Mouse (Mus musculus): ENCODE data around the gene 7420426K07Rik. TPM values are rescaled to one million over a fixed set of nuclear protein-coding genes. Genes with fewer than 3 reads are reported as not detected.
A peak's percentile ranks its signal among the peaks of the same experiment; 100 is the strongest.

The 7420426K07Rik gene
- polyA plus RNA-seq (2015; fragmentation: Nextera tagmentation; extraction: Ambion mirVana) = not detected in 2 replicates

GRCm38 (mm10) chr9:98902819-98903218 lies at the start of gene 7420426K07Rik:
Gene 7420426K07Rik (plus strand): TSS chr9:98903119.
- WGBS = 87% methylated on average over 2 of the region's 2 CpGs
- Histone ChIP-seq H3K4me2 (ENCODE audit: low read length) (no peak within 1 kb of the TSS), H3K27ac (no peak within 1 kb of the TSS), H3K9me3 (replicated peaks; ENCODE audit: low read length) (no peaks in the 10 kb centered on the region), H3K27me3 (ENCODE audit: insufficient read depth, low read length) (no peaks in the 10 kb centered on the region), H3K36me3 (ENCODE audit: insufficient read depth, low read length) (no peaks in the 10 kb centered on the region), H3K9ac (ENCODE audit: low read depth, low read length) (no peak within 1 kb of the TSS), H3K4me1 (replicated peaks; ENCODE audit: insufficient read depth, low read length) (no peaks in the 10 kb centered on the region), H3K4me3 (replicated peaks; ENCODE audit: low read depth, low read length) (no peak within 1 kb of the TSS)
- DNase-seq (ENCODE audit: low spot score) (no peak), ATAC-seq (replicated peaks; ENCODE audit: low FRiP score, low read depth) (no peak)
- no peak for TF ChIP-seq CTCF (IDR thresholded peaks at IDR 0.05; ENCODE audit: low read depth)

GRCm38 (mm10) chr9:98856210-98856609 lies 46.7 kb upstream of the 7420426K07Rik start, which contains the start of gene Prr23a2:
Gene Prr23a2 (plus strand): TSS chr9:98856494.
- DNase-seq (ENCODE audit: low spot score) = peak; percentile 2
- WGBS = 85% methylated on average over 18 of the region's 18 CpGs
- H3K27ac ChIP-seq = no peak within 1 kb of the TSS
- TF ChIP-seq CTCF (IDR thresholded peaks at IDR 0.05; ENCODE audit: low read depth) = no peak
- H3K4me3 ChIP-seq (replicated peaks; ENCODE audit: low read depth, low read length) = no peak within 1 kb of the TSS
- no peaks in the 10 kb centered on the region for H3K9me3 ChIP-seq (replicated peaks; ENCODE audit: low read length)
- no peaks in the 10 kb centered on the region for H3K36me3 ChIP-seq (ENCODE audit: insufficient read depth, low read length)
- H3K27me3 ChIP-seq (ENCODE audit: insufficient read depth, low read length) = no peaks in the 10 kb centered on the region
- H3K9ac ChIP-seq (ENCODE audit: low read depth, low read length) = no peak within 1 kb of the TSS
- no peaks in the 10 kb centered on the region for H3K4me1 ChIP-seq (replicated peaks; ENCODE audit: insufficient read depth, low read length)
- no peak for ATAC-seq (replicated peaks; ENCODE audit: low FRiP score, low read depth)
- no peak within 1 kb of the TSS for H3K4me2 ChIP-seq (ENCODE audit: low read length)

- Histone ChIP-seq H3K9ac (ENCODE audit: low read depth, low read length) (no peak overlapping the region), H3K9me3 (replicated peaks; ENCODE audit: low read length) (no peaks in the 10 kb centered on the region), H3K4me3 (replicated peaks; ENCODE audit: low read depth, low read length) (no peak overlapping the region)
These were observed 39.5 kb upstream of the 7420426K07Rik start for GRCm38 (mm10) chr9:98863463-98863862.

GRCm38 (mm10) chr9:98864571-98864970 lies 38.3 kb upstream of the 7420426K07Rik start, which contains the start of gene Prr23a3:
Gene Prr23a3 (plus strand): TSS chr9:98864767.
- H3K4me1 ChIP-seq (replicated peaks; ENCODE audit: insufficient read depth, low read length) = no peaks in the 10 kb centered on the region
- H3K4me2 ChIP-seq (ENCODE audit: low read length) = no peak within 1 kb of the TSS
- WGBS = 63% methylated on average over 22 of the region's 22 CpGs
- H3K27ac ChIP-seq = no peak within 1 kb of the TSS
- H3K36me3 ChIP-seq (ENCODE audit: insufficient read depth, low read length) = no peaks in the 10 kb centered on the region
- H3K9me3 ChIP-seq (replicated peaks; ENCODE audit: low read length) = no peaks in the 10 kb centered on the region
- no peak within 1 kb of the TSS for H3K9ac ChIP-seq (ENCODE audit: low read depth, low read length)
- H3K27me3 ChIP-seq (ENCODE audit: insufficient read depth, low read length) = no peaks in the 10 kb centered on the region
- H3K4me3 ChIP-seq (replicated peaks; ENCODE audit: low read depth, low read length) = no peak within 1 kb of the TSS
- ATAC-seq (replicated peaks; ENCODE audit: low FRiP score, low read depth) (no peak), DNase-seq (ENCODE audit: low spot score) (no peak)
- TF ChIP-seq CTCF (IDR thresholded peaks at IDR 0.05; ENCODE audit: low read depth) = no peak

More at GRCm38 (mm10) chr9:98863463-98863862, 39.5 kb upstream of the 7420426K07Rik start:
- no peak overlapping the region for H3K27ac ChIP-seq
- no peaks in the 10 kb centered on the region for H3K4me1 ChIP-seq (replicated peaks; ENCODE audit: insufficient read depth, low read length)
- peak; percentile 4 for DNase-seq (ENCODE audit: low spot score)
- H3K27me3 ChIP-seq (ENCODE audit: insufficient read depth, low read length) = no peaks in the 10 kb centered on the region
- ATAC-seq (replicated peaks; ENCODE audit: low FRiP score, low read depth) = no peak
- peak; percentile 44 for TF ChIP-seq CTCF (IDR thresholded peaks at IDR 0.05; ENCODE audit: low read depth)
- H3K4me2 ChIP-seq (ENCODE audit: low read length) = no peak overlapping the region
- H3K36me3 ChIP-seq (ENCODE audit: insufficient read depth, low read length) = no peaks in the 10 kb centered on the region
- 73% methylated on average over 3 of the region's 3 CpGs for WGBS

GRCm38 (mm10) chr9:98901486-98901885 lies 1.4 kb upstream of the 7420426K07Rik start:
- ATAC-seq (replicated peaks; ENCODE audit: low FRiP score, low read depth) (no peak), DNase-seq (ENCODE audit: low spot score) (no peak)

GRCm38 (mm10) chr9:98920629-98921523 lies 18.0 kb downstream of the 7420426K07Rik start:
- H3K4me1 ChIP-seq (replicated peaks; ENCODE audit: insufficient read depth, low read length) = no peaks in the 10 kb centered on the region
- no peak overlapping the region for H3K27ac ChIP-seq
- TF ChIP-seq CTCF (IDR thresholded peaks at IDR 0.05; ENCODE audit: low read depth) = no peak
- H3K36me3 ChIP-seq (ENCODE audit: insufficient read depth, low read length) = no peaks in the 10 kb centered on the region
- ATAC-seq (replicated peaks; ENCODE audit: low FRiP score, low read depth) = no peak
- no peaks in the 10 kb centered on the region for H3K27me3 ChIP-seq (ENCODE audit: insufficient read depth, low read length)
- no peak for DNase-seq (ENCODE audit: low spot score)
- H3K9me3 ChIP-seq (replicated peaks; ENCODE audit: low read length) = no peaks in the 10 kb centered on the region
- no peak overlapping the region for H3K9ac ChIP-seq (ENCODE audit: low read depth, low read length)
- no peak overlapping the region for H3K4me3 ChIP-seq (replicated peaks; ENCODE audit: low read depth, low read length)
- 96% methylated on average over 5 of the region's 5 CpGs for WGBS
- H3K4me2 ChIP-seq (ENCODE audit: low read length) = no peak overlapping the region

More at GRCm38 (mm10) chr9:98901486-98901885, 1.4 kb upstream of the 7420426K07Rik start:
- H3K9ac ChIP-seq (ENCODE audit: low read depth, low read length) = no peak overlapping the region
- H3K4me3 ChIP-seq (replicated peaks; ENCODE audit: low read depth, low read length) = no peak overlapping the region
- no peaks in the 10 kb centered on the region for H3K36me3 ChIP-seq (ENCODE audit: insufficient read depth, low read length)
- WGBS = 74% methylated on average over 1 of the region's 1 CpGs
- H3K9me3 ChIP-seq (replicated peaks; ENCODE audit: low read length) = no peaks in the 10 kb centered on the region; the same call in 1 of the 2 replicates
- H3K4me2 ChIP-seq (ENCODE audit: low read length) = no peak overlapping the region
- no peaks in the 10 kb centered on the region for H3K4me1 ChIP-seq (replicated peaks; ENCODE audit: insufficient read depth, low read length)
- H3K27ac ChIP-seq = no peak overlapping the region
- TF ChIP-seq CTCF (IDR thresholded peaks at IDR 0.05; ENCODE audit: low read depth) = no peak
- no peaks in the 10 kb centered on the region for H3K27me3 ChIP-seq (ENCODE audit: insufficient read depth, low read length)
